Mouse (Mus musculus) heart, adult 8-10 months (tissue): ENCODE results near the gene Retn. TPM values are rescaled to one million over a fixed set of nuclear protein-coding genes. Genes with fewer than 3 reads are reported as not detected.
A peak's percentile ranks its signal among the peaks of the same experiment; 100 is the strongest.

Source experiments
- DNase-seq: peaks from one replicate; pipeline ENCODE4 v3.0.0; 2022; ENCODE audit warnings: low spot score
- total RNA-seq, 4 experiments: library from RNA; stranded (reverse); gene quantifications; 2 replicates each; pipeline ENCODE4 v1.2.4; 2022

Retn gene
- total RNA-seq: 1 to 10 TPM in 2 of 4 experiments, under 1 TPM in 2; 0.38 to 1.9 (median 1.3) TPM

GRCm38 (mm10) chr8:3655526-3655925 is at the start of gene Retn:
Gene Retn (plus strand): TSS chr8:3655770.
- no peak for DNase-seq

GRCm38 (mm10) chr8:3606593-3606992 is 49.0 kb upstream of the Retn start:
- no peak for DNase-seq

- DNase-seq: no peak
Measured at GRCm38 (mm10) chr8:3607822-3608221, 47.7 kb upstream of the Retn start.

- no peak for DNase-seq
Measured at GRCm38 (mm10) chr8:3609046-3609815, 46.3 kb upstream of the Retn start.

- DNase-seq: no peak
Measured at GRCm38 (mm10) chr8:3609816-3610150, 45.8 kb upstream of the Retn start.

- peak; percentile 100 for DNase-seq
Measured at GRCm38 (mm10) chr8:3621199-3621970, 34.2 kb upstream of the Retn start, which contains the start of the genes Xab2 and Pet100. Gene Xab2 (minus strand): TSS chr8:3621316. Gene Pet100 (plus strand): TSS chr8:3621548.

- DNase-seq: no peak
Measured at GRCm38 (mm10) chr8:3622119-3622518, 33.5 kb upstream of the Retn start.

- DNase-seq: no peak
Measured at GRCm38 (mm10) chr8:3625445-3625844, 30.1 kb upstream of the Retn start, which contains the start of gene Pcp2. Gene Pcp2 (minus strand): TSS chr8:3625545.

- DNase-seq: no peak
Measured at GRCm38 (mm10) chr8:3626971-3627370, 28.6 kb upstream of the Retn start.

GRCm38 (mm10) chr8:3628014-3628413 is 27.6 kb upstream of the Retn start:
- DNase-seq: no peak

- no peak for DNase-seq
Measured at GRCm38 (mm10) chr8:3630647-3631477, 24.7 kb upstream of the Retn start, which contains the start of gene Stxbp2. Gene Stxbp2 (plus strand): TSS chr8:3630955.

GRCm38 (mm10) chr8:3631478-3631875 is 24.1 kb upstream of the Retn start:
- DNase-seq: no peak

- DNase-seq: no peak
Measured at GRCm38 (mm10) chr8:3645804-3646203, 9.8 kb upstream of the Retn start.

GRCm38 (mm10) chr8:3646824-3647531 is 8.6 kb upstream of the Retn start:
- no peak for DNase-seq

- DNase-seq: no peak
Measured at GRCm38 (mm10) chr8:3647561-3647960, 8.0 kb upstream of the Retn start.

- DNase-seq: no peak
Measured at GRCm38 (mm10) chr8:3648268-3648667, 7.3 kb upstream of the Retn start.

GRCm38 (mm10) chr8:3648990-3649389 is 6.6 kb upstream of the Retn start:
- DNase-seq: no peak

- no peak for DNase-seq
Measured at GRCm38 (mm10) chr8:3652845-3653244, 2.7 kb upstream of the Retn start.

GRCm38 (mm10) chr8:3654726-3655508 is 653 bp upstream of the Retn start:
- DNase-seq: no peak

- no peak for DNase-seq
Measured at GRCm38 (mm10) chr8:3656725-3657381, 1.3 kb downstream of the Retn start.
